Mouse (Mus musculus): ENCODE measurements around the gene Stk25. TPM values are rescaled to one million over a fixed set of nuclear protein-coding genes. Genes with fewer than 3 reads are reported as not detected.

The Stk25 gene
- polyA plus RNA-seq, 1 experiment from 2014 or later, result 116 TPM

DNA sequence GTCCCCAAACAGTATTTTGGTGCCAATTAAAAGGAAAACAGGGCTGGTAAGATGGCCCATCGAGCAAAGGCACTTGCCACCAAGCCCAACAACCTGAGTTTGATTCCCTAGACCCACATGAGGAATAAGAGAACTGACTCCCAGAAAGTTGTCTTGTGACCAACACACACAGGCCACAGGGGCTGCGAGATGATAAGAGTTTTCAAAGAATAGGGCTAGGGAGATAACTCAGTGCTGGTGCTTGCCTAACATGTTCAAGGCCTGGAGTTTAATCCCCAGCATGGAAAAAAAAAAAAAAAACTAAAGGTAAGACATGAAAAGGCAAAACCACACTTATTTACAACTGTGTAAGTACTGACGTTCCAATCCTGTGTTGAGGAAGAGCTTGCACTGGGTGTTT is 27.7 kb downstream of the Stk25 start:
- H3K4me3 ChIP-seq (ENCODE audit: low read depth, low read length), result no peak overlapping the region
- peaks cover 4% of the 10 kb centered on the region; the same call in 1 of the 2 replicates for H3K4me1 ChIP-seq (replicated peaks; ENCODE audit: control insufficient read depth, insufficient read depth, low read length)
- H3K4me2 ChIP-seq (replicated peaks; ENCODE audit: low read depth), result no peak overlapping the region
- H3K9me3 ChIP-seq (ENCODE audit: control insufficient read depth), result no peaks in the 10 kb centered on the region
- TF ChIP-seq CTCF (IDR thresholded peaks at IDR 0.05; ENCODE audit: low read depth), result no peak
- H3K27me3 ChIP-seq (replicated peaks; ENCODE audit: control insufficient read depth, insufficient read depth, low read length), result no peaks in the 10 kb centered on the region
- ATAC-seq, result no peak
- H3K36me3 ChIP-seq (ENCODE audit: control insufficient read depth, insufficient read depth), result peaks cover 48% of the 10 kb centered on the region
- H3K27ac ChIP-seq (ENCODE audit: low read depth, low read length), result no peak overlapping the region
- H3K9ac ChIP-seq (ENCODE audit: low read depth, low read length), result no peak overlapping the region
- 78% methylated on average over 3 of the region's 3 CpGs for WGBS

DNA sequence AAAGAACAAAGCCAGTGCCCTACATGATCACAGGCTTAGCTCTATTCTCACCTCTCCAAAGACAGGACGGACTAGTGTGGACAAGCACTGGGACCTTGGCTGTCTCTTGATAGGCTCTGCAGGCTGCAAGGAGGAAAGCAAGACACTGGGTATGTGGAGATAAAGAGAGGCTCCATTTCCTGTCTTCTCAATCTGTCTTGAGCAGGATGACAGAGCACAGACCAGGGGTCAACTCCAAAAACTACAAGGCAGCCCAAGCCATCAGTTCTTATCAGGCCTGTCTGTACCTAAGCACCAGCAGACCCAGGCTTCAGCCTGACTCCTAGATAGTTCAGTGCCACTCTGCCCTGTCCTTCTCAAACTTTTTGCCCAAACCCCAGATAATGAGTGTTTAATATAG is 34.0 kb downstream of the Stk25 start:
- H3K36me3 ChIP-seq (ENCODE audit: control insufficient read depth, insufficient read depth), result peaks cover 93% of the 10 kb centered on the region
- ATAC-seq, result no peak
- 75% methylated on average over 1 of the region's 1 CpGs for WGBS

DNA sequence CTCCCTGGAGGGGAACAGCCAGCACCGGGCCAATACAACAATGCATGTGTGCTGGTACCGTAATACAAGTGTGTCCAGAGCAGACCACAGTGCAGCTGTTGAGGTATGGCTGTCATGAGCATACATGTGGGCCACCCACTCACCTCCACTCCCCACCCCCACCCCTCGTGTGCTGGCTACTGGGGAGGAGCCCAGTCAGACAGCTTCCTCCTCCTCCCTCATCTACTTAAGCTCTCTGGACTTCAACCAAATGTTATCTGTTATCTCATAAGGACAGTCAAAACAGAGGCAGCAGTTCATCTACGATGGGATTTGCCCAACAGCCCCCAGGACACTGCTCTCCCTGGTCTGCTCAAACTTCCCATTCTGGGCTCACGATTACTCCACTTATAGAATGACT is 39.5 kb downstream of the Stk25 start:
- H3K4me3 ChIP-seq (ENCODE audit: low read depth, low read length), result no peak overlapping the region
- peak; percentile 15; the same call in 1 of the 2 replicates for ATAC-seq
- TF ChIP-seq CTCF (IDR thresholded peaks at IDR 0.05; ENCODE audit: low read depth), result no peak
- no peaks in the 10 kb centered on the region for H3K4me1 ChIP-seq (replicated peaks; ENCODE audit: control insufficient read depth, insufficient read depth, low read length)
- H3K27me3 ChIP-seq (replicated peaks; ENCODE audit: control insufficient read depth, insufficient read depth, low read length), result no peaks in the 10 kb centered on the region
- 0 out of 2 replicates have a peak overlapping the region, but pooled peaks have one; percentile 2 for H3K27ac ChIP-seq (ENCODE audit: low read depth, low read length)
- no peak overlapping the region for H3K9ac ChIP-seq (ENCODE audit: low read depth, low read length)
- no peak overlapping the region for H3K4me2 ChIP-seq (replicated peaks; ENCODE audit: low read depth)
- H3K36me3 ChIP-seq (ENCODE audit: control insufficient read depth, insufficient read depth), result peaks cover 41% of the 10 kb centered on the region
- H3K9me3 ChIP-seq (ENCODE audit: control insufficient read depth), result no peaks in the 10 kb centered on the region
- WGBS, result 55% methylated on average over 5 of the region's 5 CpGs

More for the DNA sequence above, 34.0 kb downstream of the Stk25 start:
- no peak for TF ChIP-seq CTCF (IDR thresholded peaks at IDR 0.05; ENCODE audit: low read depth)
- no peak overlapping the region for H3K4me3 ChIP-seq (ENCODE audit: low read depth, low read length)
- H3K27me3 ChIP-seq (replicated peaks; ENCODE audit: control insufficient read depth, insufficient read depth, low read length), result no peaks in the 10 kb centered on the region
- no peak overlapping the region for H3K4me2 ChIP-seq (replicated peaks; ENCODE audit: low read depth)
- no peaks in the 10 kb centered on the region for H3K4me1 ChIP-seq (replicated peaks; ENCODE audit: control insufficient read depth, insufficient read depth, low read length)
- H3K27ac ChIP-seq (ENCODE audit: low read depth, low read length), result no peak overlapping the region
- H3K9me3 ChIP-seq (ENCODE audit: control insufficient read depth), result no peaks in the 10 kb centered on the region
- H3K9ac ChIP-seq (ENCODE audit: low read depth, low read length), result no peak overlapping the region

- H3K9ac ChIP-seq (ENCODE audit: low read depth, low read length), result no peak overlapping the region
- H3K4me3 ChIP-seq (ENCODE audit: low read depth, low read length), result no peak overlapping the region
- no peak for TF ChIP-seq CTCF (IDR thresholded peaks at IDR 0.05; ENCODE audit: low read depth)
- no peaks in the 10 kb centered on the region for H3K27me3 ChIP-seq (replicated peaks; ENCODE audit: control insufficient read depth, insufficient read depth, low read length)
- no peak for ATAC-seq
- H3K4me2 ChIP-seq (replicated peaks; ENCODE audit: low read depth), result no peak overlapping the region
- H3K27ac ChIP-seq (ENCODE audit: low read depth, low read length), result 0 out of 2 replicates have a peak overlapping the region, but pooled peaks have one; percentile 21
- H3K9me3 ChIP-seq (ENCODE audit: control insufficient read depth), result no peaks in the 10 kb centered on the region
- WGBS, result 80% methylated on average over 4 of the region's 4 CpGs
- no peaks in the 10 kb centered on the region for H3K4me1 ChIP-seq (replicated peaks; ENCODE audit: control insufficient read depth, insufficient read depth, low read length)
- peaks cover 38% of the 10 kb centered on the region for H3K36me3 ChIP-seq (ENCODE audit: control insufficient read depth, insufficient read depth)
Observed at GRCm38 (mm10) chr1:93618059-93618748, 40.3 kb downstream of the Stk25 start.

- Histone ChIP-seq H3K4me3 (ENCODE audit: low read depth, low read length) (no peak overlapping the region), H3K36me3 (ENCODE audit: control insufficient read depth, insufficient read depth) (peaks cover 16% of the 10 kb centered on the region)
Observed at GRCm38 (mm10) chr1:93609762-93610161, 48.7 kb downstream of the Stk25 start.

DNA sequence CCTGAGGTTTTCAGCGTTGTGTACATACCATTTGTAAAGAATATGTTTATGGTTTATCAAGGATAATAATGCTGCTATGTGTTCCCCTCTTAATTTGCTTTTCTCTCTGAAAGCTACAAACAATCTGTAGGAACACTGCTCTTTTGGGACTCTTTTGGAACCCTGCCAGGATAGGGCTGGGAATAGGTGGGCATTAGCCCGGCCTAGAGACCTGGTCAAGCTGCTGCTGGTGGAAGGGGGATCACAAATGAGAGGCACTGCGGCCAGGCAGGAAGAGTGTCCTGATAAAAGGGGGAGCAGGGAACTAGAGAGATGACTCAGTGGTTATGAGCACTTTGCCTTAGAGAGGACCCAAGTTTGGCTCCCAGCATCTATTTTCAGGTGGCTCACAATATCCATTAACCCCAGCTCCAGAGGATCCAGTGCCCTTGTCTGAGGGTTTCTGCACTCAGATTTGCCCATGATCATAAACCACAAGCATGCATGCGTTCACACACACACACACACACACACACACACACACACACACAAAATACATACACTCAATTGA is 49.7 kb downstream of the Stk25 start:
- Histone ChIP-seq H3K4me3 (ENCODE audit: low read depth, low read length) (no peak overlapping the region), H3K27ac (ENCODE audit: low read depth, low read length) (no peak overlapping the region), H3K36me3 (ENCODE audit: control insufficient read depth, insufficient read depth) (peaks cover 12% of the 10 kb centered on the region), H3K9ac (ENCODE audit: low read depth, low read length) (no peak overlapping the region), H3K9me3 (ENCODE audit: control insufficient read depth) (no peaks in the 10 kb centered on the region), H3K4me2 (replicated peaks; ENCODE audit: low read depth) (no peak overlapping the region), H3K4me1 (replicated peaks; ENCODE audit: control insufficient read depth, insufficient read depth, low read length) (no peaks in the 10 kb centered on the region), H3K27me3 (replicated peaks; ENCODE audit: control insufficient read depth, insufficient read depth, low read length) (no peaks in the 10 kb centered on the region)
- 83% methylated on average over 4 of the region's 4 CpGs for WGBS
- no peak for ATAC-seq
- no peak for TF ChIP-seq CTCF (IDR thresholded peaks at IDR 0.05; ENCODE audit: low read depth)

More at GRCm38 (mm10) chr1:93609762-93610161, 48.7 kb downstream of the Stk25 start:
- Histone ChIP-seq H3K4me2 (replicated peaks; ENCODE audit: low read depth) (no peak overlapping the region), H3K27ac (ENCODE audit: low read depth, low read length) (no peak overlapping the region), H3K4me1 (replicated peaks; ENCODE audit: control insufficient read depth, insufficient read depth, low read length) (no peaks in the 10 kb centered on the region), H3K9me3 (ENCODE audit: control insufficient read depth) (no peaks in the 10 kb centered on the region), H3K9ac (ENCODE audit: low read depth, low read length) (no peak overlapping the region), H3K27me3 (replicated peaks; ENCODE audit: control insufficient read depth, insufficient read depth, low read length) (no peaks in the 10 kb centered on the region)
- no peak for TF ChIP-seq CTCF (IDR thresholded peaks at IDR 0.05; ENCODE audit: low read depth)
- ATAC-seq, result no peak
- WGBS, result 87% methylated on average over 8 of the region's 8 CpGs
